Comparison of ENCODE assay signal across 15 mouse cellular contexts in the genomic region with DNA sequence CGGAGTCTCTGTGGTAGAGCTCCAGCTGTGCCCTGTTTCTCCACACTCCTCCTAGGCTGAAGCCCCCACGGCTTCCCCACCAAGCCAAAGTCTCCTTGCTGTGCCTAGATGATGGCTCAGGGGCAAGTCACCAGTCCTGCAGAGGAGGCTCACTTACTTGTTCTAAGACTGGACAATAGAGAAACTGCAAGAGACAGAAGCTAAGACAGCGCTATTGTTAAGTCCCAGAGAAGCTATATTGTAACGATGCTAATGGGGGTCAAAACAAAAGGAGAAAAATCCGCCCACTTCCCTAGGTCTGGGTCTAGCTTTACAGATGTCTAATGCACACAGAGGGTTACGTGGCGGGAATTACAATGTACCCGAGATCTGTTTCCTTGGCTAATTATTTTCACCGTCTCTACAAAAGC. TPM values are rescaled to one million over a fixed set of nuclear protein-coding genes. Genes with fewer than 3 reads are reported as not detected.
DNase-seq lines count a peak whose midpoint lies in the region; ATAC-seq and TF ChIP-seq lines count a peak whose summit lies in the region.
"Had no signal": no experiment of that assay in that cellular context is flagged by ENCODE, and none has a peak within 500 bp of the region (broad histone marks: within the 10 kb centered on the region; RNA-seq: fewer than 3 reads in every experiment).

No protein-coding gene starts in this region.

- no peak for TF ChIP-seq CTCF in brain, embryonic 14.5 days (IDR thresholded peaks at IDR 0.05; ENCODE audit: borderline replicate concordance, extremely low read depth, insufficient read depth, insufficient read length)
- no peak for TF ChIP-seq CTCF in midbrain, postnatal 0 days (IDR thresholded peaks at IDR 0.05)

- peak overlapping the region; percentile 34 for H3K4me2 ChIP-seq in forebrain, embryonic 11.5 days (ENCODE audit: low read depth, low read length, severe bottlenecking)
- H3K4me2 ChIP-seq in hindbrain, embryonic 15.5 days: no peak overlapping the region; the same call in 1 of the 2 replicates
- H3K4me2 ChIP-seq in midbrain, postnatal 0 days (ENCODE audit: low read depth, low read length, poor library complexity, severe bottlenecking): no peak overlapping the region

- peak overlapping the region; percentile 20 for H3K9ac ChIP-seq in forebrain, embryonic 11.5 days (ENCODE audit: low read length)
- no peak overlapping the region for H3K9ac ChIP-seq in hindbrain, embryonic 15.5 days
- no peak overlapping the region for H3K9ac ChIP-seq in midbrain, postnatal 0 days (replicated peaks; ENCODE audit: low read length, poor library complexity, severe bottlenecking)

- 6% methylated on average over 9 of the region's 9 CpGs for WGBS in forebrain, embryonic 11.5 days
- WGBS in hindbrain, embryonic 15.5 days: 7% methylated on average over 9 of the region's 9 CpGs
- 9% methylated on average over 9 of the region's 9 CpGs for WGBS in midbrain, postnatal 0 days

- no peaks in the 10 kb centered on the region for H3K36me3 ChIP-seq in forebrain, embryonic 11.5 days (ENCODE audit: control insufficient read depth, insufficient read depth, low read length)
- no peaks in the 10 kb centered on the region for H3K36me3 ChIP-seq in hindbrain, embryonic 15.5 days
- H3K36me3 ChIP-seq in midbrain, postnatal 0 days (ENCODE audit: insufficient read depth, low read length): no peaks in the 10 kb centered on the region
- H3K36me3 ChIP-seq: heart, embryonic 10.5 days had no signal

- no peak overlapping the region for H3K4me3 ChIP-seq in forebrain, embryonic 11.5 days (ENCODE audit: low read depth, low read length)
- no peak overlapping the region for H3K4me3 ChIP-seq in hindbrain, embryonic 15.5 days
- no peak overlapping the region for H3K4me3 ChIP-seq in midbrain, postnatal 0 days (ENCODE audit: low read depth, low read length)
- H3K4me3 ChIP-seq: heart, embryonic 10.5 days had no signal

- H3K27ac ChIP-seq in forebrain, embryonic 11.5 days (ENCODE audit: low read depth, low read length): peak overlapping the region; percentile 67; the same call in 1 of the 2 replicates
- peak overlapping the region; percentile 59 for H3K27ac ChIP-seq in hindbrain, embryonic 15.5 days (replicated peaks)
- peak overlapping the region; percentile 43; the same call in 1 of the 2 replicates for H3K27ac ChIP-seq in midbrain, postnatal 0 days (ENCODE audit: low read depth, low read length)
- H3K27ac ChIP-seq: heart, embryonic 10.5 days had no signal

- DNase-seq in brain, embryonic 14.5 days (ENCODE audit: low read depth): peak; percentile 91
- DNase-seq in forebrain, embryonic 11.5 days (ENCODE audit: low spot score): peak; percentile 64
- peak; percentile 54 for DNase-seq in midbrain, postnatal 0 days (ENCODE audit: low spot score)
- DNase-seq in adrenal gland, adult 8-10 months: no peak
- no peak for DNase-seq in T-cell, adult 2 months (ENCODE audit: low spot score)
- DNase-seq in right cerebral cortex, postnatal 10 days (ENCODE audit: low spot score in 2 of 2): no peak
- no peak for DNase-seq in cerebellum, postnatal 25 days
- DNase-seq: adrenal gland, postnatal 36 days; cerebellum, adult 2 months; layer of hippocampus, adult 9-11 months; thymus, postnatal 14 days had no signal

- no peaks in the 10 kb centered on the region for H3K27me3 ChIP-seq in forebrain, embryonic 11.5 days (ENCODE audit: control insufficient read depth, insufficient read depth, low read length)
- no peaks in the 10 kb centered on the region for H3K27me3 ChIP-seq in hindbrain, embryonic 15.5 days
- no peaks in the 10 kb centered on the region for H3K27me3 ChIP-seq in midbrain, postnatal 0 days (ENCODE audit: insufficient read depth, low read length)

- H3K4me1 ChIP-seq in forebrain, embryonic 11.5 days (replicated peaks; ENCODE audit: control insufficient read depth, insufficient read depth, low read length): peaks cover 11% of the 10 kb centered on the region
- peaks cover 30% of the 10 kb centered on the region for H3K4me1 ChIP-seq in hindbrain, embryonic 15.5 days (replicated peaks)
- H3K4me1 ChIP-seq in midbrain, postnatal 0 days (ENCODE audit: insufficient read depth, low read length): no peaks in the 10 kb centered on the region; the same call in 1 of the 2 replicates
- H3K4me1 ChIP-seq: heart, embryonic 10.5 days had no signal

- no peaks in the 10 kb centered on the region for H3K9me3 ChIP-seq in forebrain, embryonic 11.5 days (ENCODE audit: control insufficient read depth, low read length)
- no peaks in the 10 kb centered on the region for H3K9me3 ChIP-seq in hindbrain, embryonic 15.5 days
- H3K9me3 ChIP-seq in midbrain, postnatal 0 days (ENCODE audit: low read length): no peaks in the 10 kb centered on the region
- H3K9me3 ChIP-seq: heart, embryonic 10.5 days had no signal

- peak; percentile 85 for ATAC-seq in forebrain, embryonic 11.5 days (replicated peaks; ENCODE audit: low FRiP score)
- ATAC-seq in hindbrain, embryonic 15.5 days (ENCODE audit: low FRiP score, low read depth): peak; percentile 33; the same call in 1 of the 2 replicates
- ATAC-seq in midbrain, postnatal 0 days (ENCODE audit: low FRiP score): peak; percentile 27; the same call in 1 of the 2 replicates
- ATAC-seq: Patski had no signal

- no peak for TF ChIP-seq POLR2A in brain, embryonic 14.5 days (IDR thresholded peaks at IDR 0.05; ENCODE audit: borderline replicate concordance, extremely low read depth, insufficient read depth, insufficient read length, poor library complexity, severe bottlenecking)

RNA-seq across cellular contexts. Expression of a gene that starts 59.4 kb away (rescaled TPM):
- 0.25 and 0.41 TPM in 2 replicates for polyA plus RNA-seq in brain, embryonic 14.5 days (2012; rRNA removed)
- polyA plus RNA-seq in forebrain, embryonic 11.5 days (2014; fragmentation: Nextera tagmentation; extraction: Ambion mirVana): not detected in 2 replicates
- polyA plus RNA-seq in hindbrain, embryonic 15.5 days (2015; fragmentation: Nextera tagmentation; extraction: Ambion mirVana): 0.14 and 0.18 TPM in 2 replicates
- 0.42 and 0.77 TPM in 2 replicates for total RNA-seq in midbrain, postnatal 0 days (2014; rRNA removed)
- 0.17 and 0.26 TPM in 2 replicates for polyA plus RNA-seq in midbrain, postnatal 0 days (2015; fragmentation: Nextera tagmentation; extraction: Ambion mirVana)
- 1 to 10 TPM; 2.4 to 4.2 (median 3.7) TPM for total RNA-seq in adrenal gland, adult 8-10 months (2022)
- polyA plus RNA-seq: limb, embryonic 11.5 days had no signal

Comparison
In these comparisons a context has a peak if more than half of its experiments do, and no peak if none do; other contexts are left out.
1. DNase-seq: peak in brain, embryonic 14.5 days (single experiment), forebrain, embryonic 11.5 days (single experiment) and midbrain, postnatal 0 days (single experiment); none in adrenal gland, adult 8-10 months (single experiment), T-cell, adult 2 months (single experiment), right cerebral cortex, postnatal 10 days (0 of 2) and cerebellum, postnatal 25 days (0 of 2).
2. ATAC-seq: peak in every context shown above with its lines; median percentile 85 in forebrain, embryonic 11.5 days; 33 in hindbrain, embryonic 15.5 days; 27 in midbrain, postnatal 0 days.
3. Peak in every context shown above with its lines, with median percentiles within 50 percentile points of each other: H3K27ac ChIP-seq.